Mouse (Mus musculus) spleen, postnatal 36 days (tissue): ENCODE measurements around the gene Zfp933.
"Not testable (repeated sequence)": the region's sequence is repeated elsewhere in the genome, so short reads cannot be mapped to it uniquely, and the experiment has no call there.

Experiments
- DNase-seq, 2 experiments: peaks; one replicate each; pipeline ENCODE4 v3.0.0; 2022; ENCODE audit warnings: low spot score in 2 of 2, mixed read lengths in 1 of 2

Gene Zfp933

DNA sequence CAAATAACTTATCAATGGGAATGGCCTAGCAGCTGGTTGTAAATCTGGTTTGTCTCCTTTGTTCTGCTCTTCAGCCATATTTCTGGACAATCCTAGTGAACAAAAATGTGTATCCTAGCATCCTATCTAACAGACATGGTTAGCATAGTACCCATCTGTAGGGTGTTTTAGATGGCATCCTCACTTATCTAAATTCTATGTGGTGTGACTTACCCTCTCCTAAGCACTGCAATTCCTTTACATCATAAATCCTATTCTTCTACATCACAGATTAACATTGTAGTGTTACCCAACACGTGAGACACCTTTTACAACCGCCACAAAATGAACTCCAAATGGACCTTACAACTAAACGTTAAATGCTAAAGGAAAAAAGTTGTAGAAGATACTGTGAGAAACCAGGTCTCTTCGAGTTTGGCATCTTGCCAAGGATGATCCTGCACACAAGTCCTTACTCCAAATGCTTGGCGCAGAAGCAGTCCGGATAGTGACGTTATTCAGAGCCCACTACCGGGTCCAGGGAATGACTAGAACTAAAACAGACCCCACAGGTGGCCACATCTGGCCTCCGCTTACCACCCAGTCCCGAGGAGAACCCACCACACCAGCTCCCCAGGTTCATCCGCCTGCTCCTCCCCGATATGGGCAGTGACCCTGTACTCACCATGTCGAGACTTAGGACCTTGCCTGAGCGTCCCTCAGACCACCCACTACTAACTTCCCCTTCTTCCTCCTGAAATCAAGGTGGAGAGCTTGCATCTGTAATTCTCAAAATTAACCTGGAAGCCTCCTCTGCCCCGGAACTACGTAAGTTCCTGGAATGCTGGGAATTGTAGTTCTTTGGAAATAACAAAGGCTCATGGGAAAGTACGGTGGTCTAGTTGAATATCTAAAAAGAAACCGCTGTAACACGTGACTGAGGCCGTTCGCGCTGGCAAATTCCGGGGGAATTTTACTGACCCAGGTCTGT, at the start of gene Zfp933:
Zfp933 (minus strand) TSS at position 753 of the 970 bp plus-strand sequence.
- DNase-seq = peak; percentile 70 to 83

DNA sequence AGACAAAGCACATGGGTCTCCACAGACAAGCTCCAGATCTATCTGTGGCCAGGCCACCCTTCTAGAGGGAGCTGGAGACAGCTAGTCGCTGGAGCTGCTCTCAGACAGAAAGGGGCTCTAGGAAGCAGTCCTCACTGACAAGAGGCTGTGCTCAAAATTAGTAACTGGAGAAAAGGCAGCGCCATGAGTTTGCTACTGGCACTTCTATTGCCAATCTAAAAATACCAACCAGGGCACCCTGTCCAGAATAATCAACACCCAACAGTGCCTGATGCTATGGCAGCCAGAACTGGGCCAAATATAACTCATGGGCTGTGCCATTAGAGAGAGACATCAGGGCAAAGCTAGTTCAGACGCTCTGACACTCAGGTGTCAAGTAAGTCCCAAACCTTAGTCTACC, 49.2 kb upstream of the Zfp933 start:
- DNase-seq = no peak

DNA sequence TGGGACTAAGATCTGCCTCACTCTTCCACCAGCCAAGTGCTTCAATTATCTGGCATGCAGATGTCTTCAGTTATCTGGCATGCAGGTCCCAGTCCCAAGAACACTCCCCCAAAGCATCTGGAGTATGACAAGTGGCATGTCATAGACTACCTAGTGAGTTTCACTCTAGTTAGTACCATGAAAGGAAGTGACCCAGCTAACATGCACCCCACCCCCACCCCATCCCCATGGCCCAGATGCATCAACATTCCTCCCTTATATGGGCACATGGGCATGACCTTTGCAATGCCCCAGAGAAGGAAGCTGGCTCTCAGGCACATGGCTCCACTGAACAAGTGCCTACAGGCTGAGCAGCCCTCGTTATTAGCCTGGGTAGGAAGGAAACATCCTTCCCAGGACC, 48.2 kb upstream of the Zfp933 start:
- no peak for DNase-seq

DNA sequence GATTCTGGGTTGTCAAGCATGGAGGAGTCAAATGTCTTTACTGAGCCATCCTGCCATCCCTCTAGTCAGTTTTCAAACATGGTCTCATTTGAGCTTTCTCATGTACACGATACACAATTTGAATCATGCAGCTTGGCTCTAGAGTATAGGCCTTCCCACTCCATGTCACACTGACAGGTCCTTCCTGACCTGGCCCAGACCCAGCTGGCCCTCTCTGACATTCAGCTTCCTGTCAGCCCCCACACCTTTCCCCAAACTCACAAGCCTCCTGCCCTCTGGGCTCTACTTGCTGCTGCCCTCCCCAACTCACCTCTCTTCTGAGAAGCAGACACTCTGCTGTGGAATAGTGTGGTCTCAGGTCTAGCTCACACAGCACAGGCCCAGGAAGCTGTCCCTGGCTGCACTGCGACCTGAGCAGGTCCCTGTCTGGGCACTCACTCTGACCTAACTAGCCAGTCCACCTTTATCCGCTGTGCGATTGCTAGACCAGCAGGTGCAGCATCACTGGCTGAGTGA, 47.7 kb upstream of the Zfp933 start:
- DNase-seq = no peak

DNA sequence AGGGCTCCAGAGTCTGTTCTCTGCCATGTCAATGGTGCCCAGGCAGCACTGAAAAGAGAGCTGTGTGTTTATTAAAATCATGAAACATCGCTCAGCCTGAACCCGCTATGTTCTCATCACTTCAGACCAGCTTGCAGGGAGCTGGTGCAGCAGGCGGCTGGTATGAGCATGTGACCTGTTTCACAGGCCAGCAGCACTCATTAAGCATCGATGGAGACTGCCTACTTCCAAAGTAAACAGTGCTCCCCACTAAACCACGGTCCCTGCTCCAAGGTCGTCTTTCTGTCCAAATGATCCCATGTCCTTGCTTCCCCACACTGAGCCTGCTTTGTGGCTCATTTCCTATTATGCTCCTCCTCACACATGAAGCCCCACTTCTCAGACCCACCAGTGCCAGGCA, 42.2 kb upstream of the Zfp933 start:
- DNase-seq = no peak

DNA sequence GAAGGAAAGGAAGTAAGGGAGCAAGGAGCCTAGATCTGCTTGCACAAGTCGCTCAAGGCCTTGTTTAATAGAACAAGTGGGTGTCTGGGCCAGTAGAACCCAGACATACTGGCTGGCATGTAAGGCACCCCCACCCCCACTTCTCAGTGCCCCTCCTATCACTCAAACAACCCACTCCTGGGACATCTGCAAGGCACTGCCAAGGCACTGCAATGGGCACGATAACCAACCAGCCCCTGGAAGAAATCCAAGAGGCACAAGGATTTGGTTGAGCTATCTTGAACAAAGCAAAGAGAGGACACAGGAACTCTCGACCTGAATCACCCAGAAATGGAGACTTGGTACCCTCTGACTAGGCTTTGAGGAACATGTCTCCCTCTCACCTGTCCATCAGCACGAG, 40.1 kb upstream of the Zfp933 start:
- no peak for DNase-seq

DNA sequence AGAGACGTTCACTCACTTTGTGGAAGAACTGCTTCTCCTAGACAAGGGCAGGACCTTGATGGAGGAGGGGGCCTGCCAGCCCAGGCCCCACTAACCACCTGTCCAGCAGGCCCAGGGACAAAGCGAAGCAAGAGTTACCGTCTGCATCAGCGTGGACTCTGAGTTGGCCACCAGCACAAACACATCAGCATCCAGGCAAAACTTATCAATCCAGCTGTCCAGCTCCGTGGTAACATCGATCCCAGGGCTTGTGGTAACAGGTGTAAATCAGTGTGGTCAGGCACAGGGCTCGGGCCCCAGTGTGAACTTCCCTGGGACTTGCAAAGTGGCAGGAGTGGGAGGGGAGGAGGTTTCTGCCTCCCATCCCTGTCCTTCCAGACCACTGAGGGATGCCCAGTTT, 39.1 kb upstream of the Zfp933 start:
- DNase-seq = no peak

DNA sequence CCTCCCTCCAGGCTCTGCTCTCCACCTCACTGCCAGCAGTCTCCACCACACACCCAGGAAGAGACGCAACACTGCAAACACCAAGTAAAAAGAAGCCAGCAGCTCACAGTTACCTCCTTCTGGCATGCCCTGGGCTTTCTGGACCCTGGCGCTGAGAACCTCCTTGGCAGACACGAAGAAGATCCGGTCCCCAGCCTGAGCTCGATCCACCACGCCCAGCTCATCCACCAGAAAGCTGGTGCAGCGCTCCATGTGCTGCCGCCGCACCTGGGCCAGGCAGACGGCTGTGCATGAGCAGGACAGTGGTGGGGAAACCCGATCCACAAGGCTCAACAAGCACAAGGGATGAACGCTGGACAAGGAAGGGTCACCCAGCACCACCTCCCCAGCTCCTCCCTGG, 38.0 kb upstream of the Zfp933 start:
- DNase-seq = no peak

DNA sequence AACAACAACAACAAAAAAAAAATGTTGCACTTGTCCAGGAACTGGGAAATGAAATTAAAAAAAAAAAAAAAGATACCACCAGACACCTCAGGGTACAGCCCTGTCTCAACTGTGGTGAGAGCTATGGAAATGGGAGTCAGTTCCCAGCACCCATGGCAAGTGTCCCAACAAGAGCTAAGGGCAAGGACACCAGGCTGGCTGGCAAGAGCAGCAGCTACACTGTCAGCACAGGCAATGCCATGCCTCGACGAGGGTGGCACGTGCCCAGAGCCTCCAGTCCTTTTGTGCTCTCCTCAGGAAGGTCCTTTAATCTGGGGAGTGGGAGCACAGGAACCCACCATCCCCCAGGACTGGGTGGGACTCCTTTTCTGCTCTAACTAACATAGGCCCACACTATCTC, 36.0 kb upstream of the Zfp933 start:
- no peak for DNase-seq

DNA sequence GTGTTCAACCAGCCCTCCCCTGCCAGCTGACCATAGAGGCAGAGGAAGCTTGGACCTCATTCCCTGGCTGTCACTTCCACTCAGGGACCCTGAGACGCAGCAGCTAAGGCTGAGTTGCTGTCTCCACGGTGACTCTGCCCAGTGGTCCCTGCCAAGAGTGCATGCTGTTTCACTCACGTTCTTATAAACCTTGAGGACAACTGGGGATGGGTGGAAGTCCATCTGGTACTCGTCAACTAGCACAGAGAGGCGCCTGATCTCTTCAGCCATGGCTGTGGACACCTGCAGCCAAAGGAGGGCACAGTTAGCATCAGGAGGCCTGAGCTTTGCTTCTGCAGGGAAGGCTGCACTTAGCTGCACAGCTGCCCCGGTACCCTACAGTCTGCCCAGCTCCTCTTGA, 34.9 kb upstream of the Zfp933 start:
- no peak for DNase-seq

DNA sequence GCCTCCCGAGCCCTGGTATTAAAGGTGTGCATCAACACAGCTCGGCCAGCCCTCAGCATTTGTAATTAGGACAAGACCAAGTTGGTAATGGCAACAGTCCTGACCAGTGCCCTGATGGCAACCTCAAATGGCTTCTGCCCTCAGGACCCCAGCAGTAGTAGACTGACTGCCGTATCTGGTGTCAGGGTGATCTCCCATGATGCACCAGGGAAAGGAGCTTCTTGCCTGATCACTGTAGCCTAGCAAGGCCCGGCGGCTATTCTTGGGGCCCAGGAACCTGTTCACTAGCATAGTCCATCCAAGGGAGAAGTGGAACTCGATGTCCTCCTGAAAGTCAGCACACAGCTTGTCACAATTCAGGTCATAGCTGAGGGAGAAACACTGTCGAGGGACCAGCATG, 33.6 kb upstream of the Zfp933 start:
- DNase-seq = no peak

DNA sequence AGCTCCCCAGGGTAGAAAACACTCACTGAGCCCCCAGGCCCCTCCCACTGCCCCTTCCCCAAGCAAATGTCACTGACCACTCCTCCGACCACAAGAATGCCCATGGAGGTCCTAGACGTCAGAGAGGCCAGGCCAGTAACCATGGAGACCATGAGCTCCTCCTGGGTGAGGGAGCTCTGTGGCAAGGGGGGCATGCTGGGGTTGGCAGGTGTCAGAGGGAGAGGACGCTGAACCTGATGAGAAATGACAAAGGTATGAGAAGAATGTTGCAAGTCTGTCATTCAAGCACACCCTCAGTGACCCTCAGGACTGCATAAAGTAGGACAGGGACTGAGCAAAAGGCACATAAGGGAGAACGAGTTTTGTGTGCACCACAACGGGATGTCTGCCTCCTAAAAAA, 31.7 kb upstream of the Zfp933 start:
- DNase-seq = no peak

DNA sequence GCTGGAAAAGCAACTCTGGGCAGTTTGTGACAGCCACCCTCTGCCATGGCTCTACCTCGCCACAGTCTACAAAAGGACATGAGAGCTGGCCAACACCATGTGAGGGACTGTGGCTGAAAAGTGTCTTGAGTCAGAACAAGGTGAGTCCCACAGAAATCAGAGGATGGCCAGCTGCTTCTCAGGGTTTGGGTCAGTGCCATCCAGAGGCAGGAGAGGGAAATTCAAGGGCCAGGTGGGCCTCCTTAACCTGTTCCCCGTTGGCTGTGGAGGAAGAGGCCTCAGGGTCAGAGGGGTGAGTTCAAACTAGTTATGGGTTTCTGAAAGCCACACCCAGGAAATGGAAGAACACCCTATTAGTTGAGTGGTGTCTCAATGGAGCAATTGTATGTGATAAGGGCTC, 31.3 kb upstream of the Zfp933 start:
- no peak for DNase-seq

DNA sequence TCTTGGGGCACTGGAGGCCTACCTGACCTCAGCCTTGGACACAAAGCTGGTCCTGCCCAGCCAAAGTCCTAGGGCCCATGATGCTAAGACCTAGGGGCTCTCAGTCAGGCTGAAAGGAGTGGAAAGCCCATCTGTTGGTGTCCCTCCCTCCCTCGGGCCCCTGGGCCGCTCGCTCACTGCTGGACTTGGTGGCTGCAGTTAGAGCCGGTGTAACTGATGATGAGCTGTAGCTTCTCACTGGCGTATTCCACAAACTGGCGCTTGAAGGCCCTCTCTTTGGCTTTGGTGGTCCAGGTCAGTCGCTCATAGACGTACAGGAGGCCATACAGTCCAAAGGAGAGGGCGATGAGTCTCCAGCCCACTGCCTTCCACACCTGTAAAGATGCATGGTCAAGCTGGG, 30.4 kb upstream of the Zfp933 start:
- DNase-seq = no peak

DNA sequence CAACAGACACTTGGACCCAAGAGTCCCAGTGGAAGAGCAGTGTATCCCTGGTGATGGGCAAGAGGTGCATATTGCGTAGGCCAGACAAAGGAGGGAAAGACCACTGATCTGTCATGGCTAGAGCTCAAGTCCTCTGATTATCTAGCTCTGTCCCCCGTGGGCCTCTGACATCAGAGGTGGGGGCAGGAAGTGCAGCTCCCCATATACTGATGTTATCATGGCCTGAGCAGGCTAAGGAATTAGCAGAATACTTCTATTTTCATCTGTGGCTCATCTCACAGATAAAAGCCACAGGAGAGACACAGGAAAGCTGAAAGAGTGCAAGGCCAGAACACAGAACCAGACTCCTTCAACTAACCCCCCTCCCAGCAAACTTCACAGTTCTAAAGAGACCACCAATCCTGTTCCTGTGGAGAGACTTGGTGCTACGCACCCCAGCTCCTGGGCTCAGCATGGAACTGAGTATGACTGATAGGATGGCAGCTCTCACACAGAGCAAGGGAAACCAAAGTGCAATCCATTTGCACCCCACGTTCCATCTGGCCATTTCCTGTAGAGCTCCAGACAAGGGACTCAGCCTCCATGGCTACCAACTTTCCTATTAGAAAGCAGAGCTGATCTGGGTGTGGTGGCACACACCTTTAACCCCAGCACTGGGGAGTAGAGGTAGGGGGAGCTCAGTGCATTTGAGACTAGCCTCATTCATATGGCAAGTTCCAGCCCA, 27.8 kb upstream of the Zfp933 start:
- DNase-seq = no peak

DNA sequence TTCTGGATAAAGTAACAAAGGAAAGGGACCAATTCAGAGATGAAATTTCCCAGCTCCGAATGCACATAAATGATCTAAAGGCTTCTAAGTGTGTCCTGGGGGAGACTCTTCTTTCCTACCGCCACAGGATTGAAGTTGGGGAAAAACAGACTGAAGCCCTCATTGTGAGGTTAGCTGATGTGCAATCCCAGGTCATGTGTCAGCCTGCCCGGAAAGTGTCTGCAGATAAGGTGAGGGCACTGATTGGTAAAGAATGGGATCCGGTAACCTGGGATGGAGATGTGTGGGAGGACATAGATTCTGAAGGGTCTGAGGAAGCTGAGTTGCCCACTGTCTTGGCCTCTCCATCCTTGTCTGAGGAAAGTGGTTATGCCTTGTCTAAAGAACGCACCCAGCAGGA, 21.1 kb upstream of the Zfp933 start:
- no peak for DNase-seq

DNA sequence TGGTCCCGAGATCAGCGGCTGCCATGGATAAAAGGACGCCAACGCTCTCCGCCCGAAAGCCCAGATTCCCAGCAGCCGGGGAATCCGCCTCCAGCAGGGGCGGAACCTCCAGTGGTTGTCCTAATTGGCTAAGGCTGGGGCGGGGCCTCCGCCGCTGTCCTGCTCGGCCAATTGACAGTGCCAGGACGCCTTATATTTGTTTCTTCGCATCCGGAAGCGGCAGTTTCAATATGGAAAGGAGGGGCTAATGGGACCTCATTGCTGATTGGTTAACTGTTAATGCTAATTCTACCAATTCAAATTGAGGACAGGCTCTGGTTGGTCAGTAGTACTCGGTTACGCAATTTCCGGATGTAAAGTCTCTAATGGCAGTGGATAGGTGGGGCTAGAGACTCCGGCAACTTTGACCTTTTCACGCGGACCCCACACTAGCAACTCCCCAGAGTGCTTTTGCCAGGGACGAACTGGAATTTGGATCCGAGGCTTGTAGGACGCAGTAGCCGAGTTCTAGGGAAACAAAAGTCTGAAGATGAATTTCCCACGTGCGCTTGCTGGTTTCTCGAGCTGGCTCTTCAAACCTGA, 20.4 kb upstream of the Zfp933 start, which contains the start of the genes Miip and Fv1:
Miip (minus strand) TSS at position 367 of the 582 bp plus-strand sequence.
Fv1 (plus strand) TSS at position 530 of the 582 bp plus-strand sequence.
- DNase-seq = peak; percentile 95 to 97

DNA sequence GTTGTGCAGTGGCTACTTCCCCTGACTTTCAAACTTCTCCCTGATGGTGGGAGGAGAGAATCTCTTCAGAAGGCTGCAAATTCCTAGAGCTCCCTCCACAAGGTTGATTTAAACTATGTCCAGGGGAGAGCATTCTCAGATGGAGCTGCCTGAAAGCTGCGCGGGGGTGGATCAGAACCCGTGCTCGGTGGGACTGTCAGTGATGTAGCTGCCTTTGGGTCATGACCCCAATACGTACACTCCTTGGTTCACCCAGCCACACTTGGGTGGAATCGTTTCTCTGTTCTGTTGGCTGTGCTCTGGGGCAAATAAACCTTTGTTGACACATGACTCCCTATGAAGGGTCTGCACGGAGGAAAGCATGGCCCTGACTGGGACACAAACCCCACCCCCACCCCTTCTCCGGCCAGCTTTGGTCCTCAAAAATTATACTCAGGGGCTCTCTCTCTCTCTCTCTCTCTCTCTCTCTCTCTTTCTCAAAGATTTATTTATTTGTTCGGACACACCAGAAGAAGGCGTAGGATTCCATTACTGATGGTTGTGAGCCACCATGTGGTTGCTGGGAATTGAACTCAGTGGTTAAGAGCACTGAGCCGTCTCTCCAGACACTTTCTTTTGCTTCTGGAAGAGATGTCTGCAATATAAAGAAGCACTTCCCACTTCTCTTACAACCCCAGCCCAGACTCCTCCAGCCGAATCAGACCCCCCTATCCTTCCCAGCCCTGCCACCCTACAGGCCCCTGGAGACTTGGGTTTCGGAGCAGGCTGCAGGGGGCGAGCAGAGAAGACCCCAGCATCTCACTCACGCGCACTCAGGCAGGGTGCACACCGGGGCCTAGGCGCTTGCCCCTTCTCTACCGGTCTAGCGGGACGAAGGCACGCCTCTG, 19.6 kb upstream of the Zfp933 start:
- DNase-seq = peak in 1 of 2 experiments; percentile 11

DNA sequence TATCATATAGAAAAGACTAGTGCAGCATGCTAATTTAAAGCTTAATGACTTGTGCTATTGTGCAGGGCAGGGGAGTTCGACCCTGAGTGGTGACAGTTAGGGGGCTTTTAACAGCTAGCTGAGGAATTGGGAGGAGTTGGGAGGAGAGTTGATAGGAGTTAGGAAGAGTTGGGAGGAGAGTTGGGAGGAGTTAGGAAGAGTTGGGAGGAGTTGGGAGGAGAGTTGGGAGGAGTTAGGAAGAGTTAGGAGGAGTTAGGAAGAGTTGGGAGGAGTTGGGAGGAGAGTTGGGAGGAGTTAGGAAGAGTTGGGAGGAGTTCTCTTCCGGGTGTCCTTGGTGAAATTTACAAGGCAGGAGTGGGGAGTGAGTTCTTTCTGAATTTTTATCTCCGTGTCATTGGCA, 18.6 kb upstream of the Zfp933 start:
- not testable (repeated sequence) for DNase-seq

DNA sequence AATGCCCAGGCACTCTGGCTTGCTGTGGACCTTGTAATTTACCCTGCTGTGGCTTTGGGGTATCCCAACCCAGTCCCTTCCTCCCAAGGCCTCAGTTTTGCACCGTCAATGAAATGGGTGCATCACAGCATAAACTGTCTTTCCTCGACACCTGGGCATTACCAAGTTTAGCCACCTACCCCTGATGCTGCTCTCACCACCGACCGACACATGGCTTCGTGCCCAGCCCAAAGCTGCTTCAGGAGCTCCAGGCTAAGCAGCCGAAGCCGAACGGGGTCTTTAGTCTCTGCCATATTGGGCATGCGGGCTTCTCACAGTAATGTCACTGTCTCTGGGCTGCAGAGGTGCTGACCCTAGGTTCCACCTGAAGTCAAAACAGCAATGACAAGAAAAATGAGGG, 17.9 kb upstream of the Zfp933 start:
- no peak for DNase-seq

DNA sequence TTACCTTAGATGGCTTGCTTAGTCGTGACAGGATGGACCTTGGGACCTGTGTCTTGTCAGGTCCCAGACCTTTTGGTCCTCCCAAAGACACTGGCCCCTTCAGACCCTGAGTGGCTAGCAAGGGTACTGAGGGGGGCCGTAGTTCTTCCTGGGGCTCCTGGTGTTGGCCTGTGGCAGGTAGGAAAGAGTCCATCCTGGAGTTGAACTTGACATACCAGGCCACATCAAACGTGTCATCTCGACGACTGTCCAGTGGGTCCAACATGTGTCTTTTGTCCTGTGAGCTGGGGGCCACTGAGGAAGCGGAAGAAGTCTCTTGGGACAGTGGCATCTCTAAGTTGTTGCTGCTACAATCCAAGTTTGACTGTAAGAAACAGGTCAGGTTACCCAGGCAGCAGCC, 17.5 kb upstream of the Zfp933 start:
- no peak for DNase-seq
